Mouse (Mus musculus): Measurements from ENCODE around the gene Ptges2. TPM values are rescaled to one million over a fixed set of nuclear protein-coding genes. Genes with fewer than 3 reads are reported as not detected.

Ptges2 gene
- polyA plus RNA-seq, 1 experiment: 39.1 TPM

DNA sequence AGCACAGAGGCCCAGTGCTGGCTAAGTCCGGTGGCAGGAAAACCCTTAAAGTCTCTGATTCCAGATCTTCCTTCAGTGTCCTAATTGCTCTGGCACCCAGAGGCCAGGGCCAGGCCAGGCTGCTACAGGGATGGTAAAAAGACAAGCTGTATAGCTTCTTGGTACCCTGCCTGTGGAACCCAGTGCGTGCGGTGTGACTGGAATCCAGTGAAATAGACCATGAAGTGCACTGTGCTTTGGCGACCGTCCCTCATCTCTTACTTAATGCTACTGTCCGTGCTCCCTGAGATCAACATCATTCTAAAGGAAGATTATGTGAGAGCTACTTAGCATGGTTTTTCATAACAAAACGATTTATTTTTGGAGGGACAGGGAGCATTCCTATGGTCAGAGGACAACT is 15.7 kb downstream of the Ptges2 start:
- no peak for TF ChIP-seq MYOG (IDR thresholded peaks at IDR 0.05; ENCODE audit: control insufficient read depth, extremely low read depth, insufficient read length)
- TF ChIP-seq FOSL1 (IDR thresholded peaks at IDR 0.05; ENCODE audit: insufficient read depth, low read length, poor library complexity, severe bottlenecking): no peak
- no peak for TF ChIP-seq MYOD1 (IDR thresholded peaks at IDR 0.05; ENCODE audit: control insufficient read depth, insufficient read length, low read depth)
- TF ChIP-seq MAX (IDR thresholded peaks at IDR 0.05): no peak
- TF ChIP-seq CTCF (IDR thresholded peaks at IDR 0.05; ENCODE audit: control insufficient read depth, insufficient read depth, insufficient read length): no peak
- no peak for TF ChIP-seq USF1 (IDR thresholded peaks at IDR 0.05; ENCODE audit: low read depth)
- no peak for TF ChIP-seq CEBPB (IDR thresholded peaks at IDR 0.05; ENCODE audit: low read depth)

GRCm38 (mm10) chr2:32412742-32413531 is 17.2 kb downstream of the Ptges2 start:
- H3K36me3 ChIP-seq (ENCODE audit: control insufficient read depth, insufficient read depth): peaks cover 23% of the 10 kb centered on the region
- no peak overlapping the region for H3K4me3 ChIP-seq (ENCODE audit: insufficient read depth, poor library complexity, severe bottlenecking)
- TF ChIP-seq MAX (IDR thresholded peaks at IDR 0.05) (no peak), MYOD1 (IDR thresholded peaks at IDR 0.05; ENCODE audit: control insufficient read depth, insufficient read length, low read depth) (no peak), CTCF (IDR thresholded peaks at IDR 0.05; ENCODE audit: control insufficient read depth, insufficient read depth, insufficient read length) (no peak), USF1 (IDR thresholded peaks at IDR 0.05; ENCODE audit: low read depth) (no peak), MYOG (IDR thresholded peaks at IDR 0.05; ENCODE audit: control insufficient read depth, extremely low read depth, insufficient read length) (no peak), CEBPB (IDR thresholded peaks at IDR 0.05; ENCODE audit: low read depth) (no peak)
- no peak overlapping the region for H3ac ChIP-seq (ENCODE audit: control insufficient read depth, insufficient read length, low read depth)
- H3K79me2 ChIP-seq (ENCODE audit: control insufficient read depth, insufficient read depth): no peaks in the 10 kb centered on the region
- no peaks in the 10 kb centered on the region for H3K27me3 ChIP-seq (ENCODE audit: control insufficient read depth, insufficient read depth, insufficient read length)
- H3K79me3 ChIP-seq (ENCODE audit: low read depth): no peaks in the 10 kb centered on the region

More for the DNA sequence above, 15.7 kb downstream of the Ptges2 start:
- Histone ChIP-seq H3K79me2 (ENCODE audit: control insufficient read depth, insufficient read depth) (no peaks in the 10 kb centered on the region), H3K27me3 (ENCODE audit: control insufficient read depth, insufficient read depth, insufficient read length) (no peaks in the 10 kb centered on the region), H3ac (ENCODE audit: control insufficient read depth, insufficient read length, low read depth) (no peak overlapping the region), H3K36me3 (ENCODE audit: control insufficient read depth, insufficient read depth) (peaks cover 8% of the 10 kb centered on the region), H3K79me3 (ENCODE audit: low read depth) (no peaks in the 10 kb centered on the region), H3K4me3 (ENCODE audit: insufficient read depth, poor library complexity, severe bottlenecking) (no peak overlapping the region)

DNA sequence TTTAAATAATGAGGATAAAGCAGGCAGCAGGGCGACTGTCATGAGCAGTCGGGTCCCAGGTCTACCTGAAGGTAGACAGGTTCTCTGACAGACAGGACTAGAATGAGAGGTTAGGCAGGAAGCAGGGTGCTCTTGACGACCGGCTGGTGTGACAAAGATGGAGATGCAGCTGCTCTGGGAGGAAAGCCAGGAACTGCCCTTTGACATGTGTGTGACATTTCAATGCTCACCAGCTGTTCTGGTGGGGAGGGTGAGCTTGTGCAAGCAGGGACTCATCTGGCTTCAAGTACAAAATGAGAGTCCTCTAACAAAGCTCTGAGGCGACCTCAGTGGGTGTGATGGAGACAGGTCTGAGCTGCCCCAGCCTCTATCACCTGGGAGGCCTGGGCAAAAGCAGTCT is 18.2 kb downstream of the Ptges2 start:
- no peak overlapping the region for H3K4me3 ChIP-seq (ENCODE audit: insufficient read depth, poor library complexity, severe bottlenecking)
- TF ChIP-seq MAX (IDR thresholded peaks at IDR 0.05) (no peak), MYOG (IDR thresholded peaks at IDR 0.05; ENCODE audit: control insufficient read depth, extremely low read depth, insufficient read length) (no peak), FOSL1 (IDR thresholded peaks at IDR 0.05; ENCODE audit: insufficient read depth, low read length, poor library complexity, severe bottlenecking) (no peak), MYOD1 (IDR thresholded peaks at IDR 0.05; ENCODE audit: control insufficient read depth, insufficient read length, low read depth) (no peak), CTCF (IDR thresholded peaks at IDR 0.05; ENCODE audit: control insufficient read depth, insufficient read depth, insufficient read length) (no peak), USF1 (IDR thresholded peaks at IDR 0.05; ENCODE audit: low read depth) (no peak), CEBPB (IDR thresholded peaks at IDR 0.05; ENCODE audit: low read depth) (no peak)
- H3ac ChIP-seq (ENCODE audit: control insufficient read depth, insufficient read length, low read depth): no peak overlapping the region
- no peaks in the 10 kb centered on the region for H3K27me3 ChIP-seq (ENCODE audit: control insufficient read depth, insufficient read depth, insufficient read length)
- peaks cover 32% of the 10 kb centered on the region for H3K36me3 ChIP-seq (ENCODE audit: control insufficient read depth, insufficient read depth)
- H3K79me3 ChIP-seq (ENCODE audit: low read depth): no peaks in the 10 kb centered on the region
- H3K79me2 ChIP-seq (ENCODE audit: control insufficient read depth, insufficient read depth): no peaks in the 10 kb centered on the region

- H3ac ChIP-seq (ENCODE audit: control insufficient read depth, insufficient read length, low read depth): no peak overlapping the region
- H3K27me3 ChIP-seq (ENCODE audit: control insufficient read depth, insufficient read depth, insufficient read length): no peaks in the 10 kb centered on the region
- TF ChIP-seq FOSL1 (IDR thresholded peaks at IDR 0.05; ENCODE audit: insufficient read depth, low read length, poor library complexity, severe bottlenecking) (no peak), MYOD1 (IDR thresholded peaks at IDR 0.05; ENCODE audit: control insufficient read depth, insufficient read length, low read depth) (no peak), CEBPB (IDR thresholded peaks at IDR 0.05; ENCODE audit: low read depth) (no peak), CTCF (IDR thresholded peaks at IDR 0.05; ENCODE audit: control insufficient read depth, insufficient read depth, insufficient read length) (no peak), MAX (IDR thresholded peaks at IDR 0.05) (no peak), MYOG (IDR thresholded peaks at IDR 0.05; ENCODE audit: control insufficient read depth, extremely low read depth, insufficient read length) (no peak), USF1 (IDR thresholded peaks at IDR 0.05; ENCODE audit: low read depth) (no peak)
- no peak overlapping the region for H3K4me3 ChIP-seq (ENCODE audit: insufficient read depth, poor library complexity, severe bottlenecking)
- H3K36me3 ChIP-seq (ENCODE audit: control insufficient read depth, insufficient read depth): peaks cover 46% of the 10 kb centered on the region
- H3K79me3 ChIP-seq (ENCODE audit: low read depth): peaks cover 2% of the 10 kb centered on the region
- H3K79me2 ChIP-seq (ENCODE audit: control insufficient read depth, insufficient read depth): peaks cover 1% of the 10 kb centered on the region
These were observed 20.1 kb downstream of the Ptges2 start for GRCm38 (mm10) chr2:32415801-32416200.

DNA sequence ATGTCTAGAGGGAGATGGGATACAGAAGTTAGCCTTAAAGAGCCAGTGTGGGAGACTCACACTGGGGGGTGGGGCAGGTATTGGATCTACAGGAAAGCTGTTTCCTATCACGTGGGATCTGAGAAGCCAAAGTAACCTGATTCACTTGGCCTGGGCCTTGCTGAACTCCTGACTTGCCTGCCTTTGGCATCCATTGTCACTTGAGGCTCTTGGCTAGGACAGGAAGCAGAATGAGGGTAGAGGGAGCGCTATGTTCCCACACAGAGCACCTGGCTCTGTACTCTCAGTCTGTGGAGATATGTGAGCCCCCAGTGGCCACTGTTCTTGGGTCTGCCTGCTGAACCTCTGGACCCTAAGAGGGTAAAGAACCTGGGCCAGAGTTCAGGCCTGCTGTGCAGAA is 20.9 kb downstream of the Ptges2 start:
- H3K79me3 ChIP-seq (ENCODE audit: low read depth): peaks cover 2% of the 10 kb centered on the region
- H3K36me3 ChIP-seq (ENCODE audit: control insufficient read depth, insufficient read depth): peaks cover 51% of the 10 kb centered on the region
- H3K79me2 ChIP-seq (ENCODE audit: control insufficient read depth, insufficient read depth): peaks cover 9% of the 10 kb centered on the region
- no peak overlapping the region for H3K4me3 ChIP-seq (ENCODE audit: insufficient read depth, poor library complexity, severe bottlenecking)
- H3ac ChIP-seq (ENCODE audit: control insufficient read depth, insufficient read length, low read depth): no peak overlapping the region
- no peaks in the 10 kb centered on the region for H3K27me3 ChIP-seq (ENCODE audit: control insufficient read depth, insufficient read depth, insufficient read length)
- TF ChIP-seq MYOG (IDR thresholded peaks at IDR 0.05; ENCODE audit: control insufficient read depth, extremely low read depth, insufficient read length) (no peak), USF1 (IDR thresholded peaks at IDR 0.05; ENCODE audit: low read depth) (no peak), MAX (IDR thresholded peaks at IDR 0.05) (no peak), CTCF (IDR thresholded peaks at IDR 0.05; ENCODE audit: control insufficient read depth, insufficient read depth, insufficient read length) (no peak), MYOD1 (IDR thresholded peaks at IDR 0.05; ENCODE audit: control insufficient read depth, insufficient read length, low read depth) (no peak), CEBPB (IDR thresholded peaks at IDR 0.05; ENCODE audit: low read depth) (no peak), FOSL1 (IDR thresholded peaks at IDR 0.05; ENCODE audit: insufficient read depth, low read length, poor library complexity, severe bottlenecking) (no peak)
